Mouse (Mus musculus) T-helper 2 cell (primary cell): ENCODE measurements around the gene Cdipt.

Experiments
- in situ Hi-C: fragments of 300-600 bp; cut with MboI, MseI; formaldehyde crosslinking; loops from one replicate; pipeline ENCODE4 v1.15.1; 2025; ENCODE audit warnings: high pct_unique_total_duplicates

Cdipt gene

GRCm38 (mm10) chr7:127012845-127013244, 37.1 kb downstream of the Cdipt start:
- in situ Hi-C loops = loop anchor here (25.0 kb wide), 1 partner anchor 826 kb away; no protein-coding TSS in a partner anchor

GRCm38 (mm10) chr7:127013385-127013784, 37.7 kb downstream of the Cdipt start:
- in situ Hi-C loops = loop anchor here (25.0 kb wide), 1 partner anchor 826 kb away; no protein-coding TSS in a partner anchor

- in situ Hi-C loops = loop anchor here (25.0 kb wide), 1 partner anchor 827 kb away; no protein-coding TSS in a partner anchor
Observed at GRCm38 (mm10) chr7:127014320-127014719, 38.6 kb downstream of the Cdipt start, which contains the start of gene Mvp. TSS of gene Mvp (minus strand) at chr7:127014621.

- in situ Hi-C loops = loop anchor here (25.0 kb wide), 1 partner anchor 828 kb away; no protein-coding TSS in a partner anchor
Observed at GRCm38 (mm10) chr7:127014993-127015392, 39.3 kb downstream of the Cdipt start.

- in situ Hi-C loops = loop anchor here (25.0 kb wide), 1 partner anchor 829 kb away; no protein-coding TSS in a partner anchor
Observed at GRCm38 (mm10) chr7:127016081-127016480, 40.4 kb downstream of the Cdipt start.

GRCm38 (mm10) chr7:127016481-127016485, 40.6 kb downstream of the Cdipt start, which contains the start of gene Pagr1b:
TSS of gene Pagr1b (minus strand) at chr7:127016484.
- in situ Hi-C loops = loop anchor here (25.0 kb wide), 1 partner anchor 829 kb away; no protein-coding TSS in a partner anchor

GRCm38 (mm10) chr7:127016486-127016938, 40.8 kb downstream of the Cdipt start:
- in situ Hi-C loops = loop anchor here (25.0 kb wide), 1 partner anchor 829 kb away; no protein-coding TSS in a partner anchor

GRCm38 (mm10) chr7:127016971-127017949, 41.5 kb downstream of the Cdipt start, which contains the start of gene Pagr1a:
TSS of gene Pagr1a (minus strand) at chr7:127017352.
- in situ Hi-C loops = loop anchor here (25.0 kb wide), 1 partner anchor 830 kb away; no protein-coding TSS in a partner anchor

- in situ Hi-C loops = loop anchor here (25.0 kb wide), 1 partner anchor 831 kb away; no protein-coding TSS in a partner anchor
Observed at GRCm38 (mm10) chr7:127017950-127018345, 42.2 kb downstream of the Cdipt start.

GRCm38 (mm10) chr7:127018416-127019305, 42.9 kb downstream of the Cdipt start:
- in situ Hi-C loops = loop anchor here (25.0 kb wide), 1 partner anchor 831 kb away; no protein-coding TSS in a partner anchor

- in situ Hi-C loops = loop anchor here (25.0 kb wide), 1 partner anchor 832 kb away; no protein-coding TSS in a partner anchor
Observed at GRCm38 (mm10) chr7:127019306-127019960, 43.7 kb downstream of the Cdipt start.

GRCm38 (mm10) chr7:127020031-127020430, 44.3 kb downstream of the Cdipt start:
- in situ Hi-C loops = loop anchor here (5.0 to 25.0 kb wide), 2 partner anchors 72 to 833 kb away; partner anchors contain the start of gene AI467606

GRCm38 (mm10) chr7:127020491-127020890, 44.8 kb downstream of the Cdipt start:
- in situ Hi-C loops = loop anchor here (5.0 to 25.0 kb wide), 2 partner anchors 72 to 833 kb away; partner anchors contain the start of gene AI467606

- in situ Hi-C loops = loop anchor here (5.0 to 25.0 kb wide), 2 partner anchors 71 to 834 kb away; partner anchors contain the start of gene AI467606
Observed at GRCm38 (mm10) chr7:127020901-127021562, 45.3 kb downstream of the Cdipt start, which contains the start of the genes Gm42742 and Prrt2. TSS of gene Gm42742 (minus strand) at chr7:127021097. TSS of gene Prrt2 (minus strand) at chr7:127021211.

GRCm38 (mm10) chr7:127021563-127022527, 46.1 kb downstream of the Cdipt start:
- in situ Hi-C loops = loop anchor here (5.0 to 25.0 kb wide), 2 partner anchors 70 to 835 kb away; partner anchors contain the start of gene AI467606

- in situ Hi-C loops = loop anchor here (5.0 to 25.0 kb wide), 2 partner anchors 70 to 835 kb away; partner anchors contain the start of gene AI467606
Observed at GRCm38 (mm10) chr7:127022528-127023271, 47.0 kb downstream of the Cdipt start.

- in situ Hi-C loops = loop anchor here (5.0 to 25.0 kb wide), 2 partner anchors 69 to 836 kb away; partner anchors contain the start of gene AI467606
Observed at GRCm38 (mm10) chr7:127023272-127023691, 47.6 kb downstream of the Cdipt start.
